Mouse (Mus musculus): ENCODE results near the gene Stambp. TPM values are rescaled to one million over a fixed set of nuclear protein-coding genes. Genes with fewer than 3 reads are reported as not detected.

The Stambp gene
- polyA plus RNA-seq, 1 experiment = 8.8 TPM

DNA sequence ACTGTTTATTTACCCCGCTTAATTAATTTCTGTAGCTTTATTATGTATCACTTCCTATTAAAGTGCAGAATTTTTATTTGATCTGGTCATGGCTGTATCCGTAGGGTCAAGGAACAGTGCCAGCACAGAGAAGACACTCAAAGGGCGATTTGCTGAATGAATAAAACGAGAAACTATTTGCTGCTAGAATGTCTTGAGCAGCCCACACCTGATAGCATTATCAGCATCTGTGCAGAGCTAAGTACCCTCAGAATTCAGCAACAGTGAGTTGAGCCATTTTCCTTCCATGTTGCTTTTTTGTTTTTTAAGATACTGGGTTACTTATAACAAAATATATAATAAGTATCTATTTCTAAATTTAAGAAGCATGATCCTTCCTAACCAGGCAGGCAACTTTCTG, 67.0 kb downstream of the Stambp start:
- TF ChIP-seq MYOG (IDR thresholded peaks at IDR 0.05; ENCODE audit: control insufficient read depth in 1 of 3, insufficient read depth in 1 of 3, insufficient read length in 2 of 3, low read depth in 2 of 3) (no peak), POLR2A (IDR thresholded peaks at IDR 0.05; ENCODE audit: insufficient read length, low read depth) (no peak), TCF12 (IDR thresholded peaks at IDR 0.05; ENCODE audit: insufficient read depth, poor library complexity, severe bottlenecking) (no peak), POLR2AphosphoS2 (IDR thresholded peaks at IDR 0.05; ENCODE audit: insufficient read length, low read depth) (no peak), SRF (IDR thresholded peaks at IDR 0.05; ENCODE audit: control insufficient read depth, insufficient read length, low read depth) (no peak), MYOD1 (IDR thresholded peaks at IDR 0.05; ENCODE audit: control insufficient read depth in 1 of 3, insufficient read length in 2 of 3, low read depth in 2 of 3) (no peak), REST (IDR thresholded peaks at IDR 0.05; ENCODE audit: insufficient read depth, insufficient read length) (no peak), CEBPB (IDR thresholded peaks at IDR 0.05; ENCODE audit: insufficient read depth, poor library complexity, severe bottlenecking) (no peak), USF1 (IDR thresholded peaks at IDR 0.05; ENCODE audit: low read depth) (no peak), TCF3 (IDR thresholded peaks at IDR 0.05; ENCODE audit: insufficient read length, low read depth) (no peak), E2F4 (IDR thresholded peaks at IDR 0.05; ENCODE audit: insufficient read depth) (no peak), MAX (IDR thresholded peaks at IDR 0.05; ENCODE audit: low read depth) (no peak)
- Histone ChIP-seq H3K36me3 (ENCODE audit: control insufficient read depth, insufficient read depth) (no peaks in the 10 kb centered on the region), H3ac (ENCODE audit: control insufficient read depth, insufficient read length) (no peak overlapping the region), H3K79me2 (ENCODE audit: control insufficient read depth, insufficient read depth) (peaks cover 16% of the 10 kb centered on the region), H3K4me2 (ENCODE audit: low read depth) (peak overlapping the region; percentile 96), H3K4me3 (peak overlapping the region; percentile 42), H3K27me3 (ENCODE audit: control insufficient read depth, insufficient read depth, insufficient read length) (no peaks in the 10 kb centered on the region)

DNA sequence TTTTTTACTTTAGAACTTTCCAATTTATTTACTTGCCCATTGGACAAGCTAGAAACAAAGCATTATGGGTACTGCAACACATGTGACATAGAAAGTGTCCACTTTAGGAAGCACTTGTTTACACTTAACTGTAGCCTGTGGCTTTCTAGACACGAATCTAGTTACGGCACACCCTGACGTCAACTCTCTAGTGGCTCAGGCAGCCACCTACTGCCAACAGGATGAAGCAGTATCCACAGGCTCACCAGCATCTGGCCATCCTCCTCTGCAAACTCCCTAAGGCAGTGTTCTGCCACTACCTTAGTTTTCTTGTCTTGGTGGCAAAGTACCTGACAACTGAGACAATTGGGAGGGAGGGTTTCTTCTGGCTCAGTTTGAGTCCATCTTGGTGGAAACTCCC, 69.2 kb downstream of the Stambp start:
- Histone ChIP-seq H3ac (ENCODE audit: control insufficient read depth, insufficient read length) (no peak overlapping the region), H3K79me2 (ENCODE audit: control insufficient read depth, insufficient read depth) (peaks cover 16% of the 10 kb centered on the region), H3K27me3 (ENCODE audit: control insufficient read depth, insufficient read depth, insufficient read length) (no peaks in the 10 kb centered on the region), H3K4me2 (ENCODE audit: low read depth) (no peak overlapping the region), H3K4me3 (no peak overlapping the region), H3K36me3 (ENCODE audit: control insufficient read depth, insufficient read depth) (no peaks in the 10 kb centered on the region)
- TF ChIP-seq TCF3 (IDR thresholded peaks at IDR 0.05; ENCODE audit: insufficient read length, low read depth) (no peak), CEBPB (IDR thresholded peaks at IDR 0.05; ENCODE audit: insufficient read depth, poor library complexity, severe bottlenecking) (no peak), REST (IDR thresholded peaks at IDR 0.05; ENCODE audit: insufficient read depth, insufficient read length) (no peak), E2F4 (IDR thresholded peaks at IDR 0.05; ENCODE audit: insufficient read depth) (no peak), USF1 (IDR thresholded peaks at IDR 0.05; ENCODE audit: low read depth) (no peak), MYOD1 (IDR thresholded peaks at IDR 0.05; ENCODE audit: control insufficient read depth in 1 of 3, insufficient read length in 2 of 3, low read depth in 2 of 3) (no peak), POLR2A (IDR thresholded peaks at IDR 0.05; ENCODE audit: insufficient read length, low read depth) (no peak), MYOG (IDR thresholded peaks at IDR 0.05; ENCODE audit: control insufficient read depth in 1 of 3, insufficient read depth in 1 of 3, insufficient read length in 2 of 3, low read depth in 2 of 3) (no peak), TCF12 (IDR thresholded peaks at IDR 0.05; ENCODE audit: insufficient read depth, poor library complexity, severe bottlenecking) (no peak), MAX (IDR thresholded peaks at IDR 0.05; ENCODE audit: low read depth) (no peak), SRF (IDR thresholded peaks at IDR 0.05; ENCODE audit: control insufficient read depth, insufficient read length, low read depth) (no peak)

DNA sequence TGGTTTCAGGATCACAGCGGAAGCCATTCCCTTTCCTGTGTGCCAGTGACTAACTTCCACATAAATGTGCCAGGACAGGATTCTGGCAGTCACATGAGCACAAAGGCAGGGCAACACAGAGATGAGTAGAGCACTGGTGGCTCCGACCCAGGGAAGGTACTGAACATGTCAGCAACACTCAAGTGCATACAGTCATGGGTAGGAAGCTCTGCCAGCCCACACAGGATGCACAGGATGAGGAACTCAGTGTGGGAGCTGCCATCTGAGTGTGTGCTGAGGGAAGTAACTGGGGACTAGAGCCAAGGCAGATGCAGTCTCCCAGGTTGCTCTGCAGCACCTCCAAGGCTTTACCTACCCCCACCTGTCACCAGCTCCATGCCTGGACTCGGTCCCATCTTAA, 69.9 kb downstream of the Stambp start:
- H3K4me3 ChIP-seq = no peak overlapping the region

DNA sequence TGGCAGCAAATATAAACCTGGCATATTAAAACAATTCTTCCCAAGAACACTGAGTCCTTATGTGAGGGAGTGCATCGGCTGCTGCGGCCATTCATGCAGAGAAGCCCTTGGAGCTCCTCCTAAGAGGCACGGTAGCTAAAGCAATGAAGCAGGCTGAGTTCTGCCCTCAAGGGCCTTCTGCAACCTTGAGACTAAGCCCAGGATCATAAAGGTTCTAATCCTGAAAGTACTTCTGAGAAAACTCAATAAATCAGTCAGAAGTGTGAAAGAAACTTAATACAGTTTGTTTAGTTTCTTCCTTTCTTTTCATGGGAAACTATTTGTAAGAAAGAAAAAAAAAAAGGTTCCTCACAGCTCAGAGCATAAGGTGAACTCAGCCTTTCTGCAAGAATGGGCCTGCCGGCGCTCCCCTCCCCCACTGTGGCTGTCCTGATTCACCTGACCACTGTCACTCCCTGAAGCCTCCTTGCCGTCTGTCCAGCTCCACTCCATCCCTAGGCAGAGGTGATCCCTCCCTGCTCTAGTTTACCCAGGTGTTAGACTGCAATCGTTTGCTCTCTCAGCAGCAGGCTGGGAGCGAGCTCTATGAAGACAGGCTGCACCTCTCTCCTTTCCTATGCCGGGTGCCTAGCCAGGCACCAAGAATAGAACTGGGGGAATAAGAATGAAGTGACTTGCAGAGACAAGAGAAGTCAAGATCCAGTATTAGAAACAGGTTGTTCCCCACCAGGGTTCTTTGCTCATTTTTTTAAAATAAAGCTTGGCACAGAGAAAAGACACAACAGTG, 70.8 kb downstream of the Stambp start:
- Histone ChIP-seq H3K36me3 (ENCODE audit: control insufficient read depth, insufficient read depth) (no peaks in the 10 kb centered on the region), H3K4me3 (no peak overlapping the region), H3K4me2 (ENCODE audit: low read depth) (no peak overlapping the region), H3ac (ENCODE audit: control insufficient read depth, insufficient read length) (no peak overlapping the region), H3K27me3 (ENCODE audit: control insufficient read depth, insufficient read depth, insufficient read length) (no peaks in the 10 kb centered on the region), H3K79me2 (ENCODE audit: control insufficient read depth, insufficient read depth) (peaks cover 16% of the 10 kb centered on the region)
- TF ChIP-seq CEBPB (IDR thresholded peaks at IDR 0.05; ENCODE audit: insufficient read depth, poor library complexity, severe bottlenecking) (no peak), TCF12 (IDR thresholded peaks at IDR 0.05; ENCODE audit: insufficient read depth, poor library complexity, severe bottlenecking) (no peak), USF1 (IDR thresholded peaks at IDR 0.05; ENCODE audit: low read depth) (no peak), REST (IDR thresholded peaks at IDR 0.05; ENCODE audit: insufficient read depth, insufficient read length) (no peak), E2F4 (IDR thresholded peaks at IDR 0.05; ENCODE audit: insufficient read depth) (no peak), MYOD1 (IDR thresholded peaks at IDR 0.05; ENCODE audit: control insufficient read depth in 1 of 3, insufficient read length in 2 of 3, low read depth in 2 of 3) (no peak), TCF3 (IDR thresholded peaks at IDR 0.05; ENCODE audit: insufficient read length, low read depth) (no peak), POLR2A (IDR thresholded peaks at IDR 0.05; ENCODE audit: insufficient read length, low read depth) (no peak), POLR2AphosphoS2 (IDR thresholded peaks at IDR 0.05; ENCODE audit: insufficient read length, low read depth) (no peak), SRF (IDR thresholded peaks at IDR 0.05; ENCODE audit: control insufficient read depth, insufficient read length, low read depth) (no peak), MAX (IDR thresholded peaks at IDR 0.05; ENCODE audit: low read depth) (no peak), MYOG (IDR thresholded peaks at IDR 0.05; ENCODE audit: control insufficient read depth in 1 of 3, insufficient read depth in 1 of 3, insufficient read length in 2 of 3, low read depth in 2 of 3) (no peak)

More for the DNA sequence above, 69.9 kb downstream of the Stambp start:
- H3K36me3 ChIP-seq (ENCODE audit: control insufficient read depth, insufficient read depth) = no peaks in the 10 kb centered on the region
- peaks cover 16% of the 10 kb centered on the region for H3K79me2 ChIP-seq (ENCODE audit: control insufficient read depth, insufficient read depth)
- H3K27me3 ChIP-seq (ENCODE audit: control insufficient read depth, insufficient read depth, insufficient read length) = no peaks in the 10 kb centered on the region
- H3ac ChIP-seq (ENCODE audit: control insufficient read depth, insufficient read length) = no peak overlapping the region
- TF ChIP-seq MYOD1 (IDR thresholded peaks at IDR 0.05; ENCODE audit: control insufficient read depth in 1 of 3, insufficient read length in 2 of 3, low read depth in 2 of 3) (no peak), CEBPB (IDR thresholded peaks at IDR 0.05; ENCODE audit: insufficient read depth, poor library complexity, severe bottlenecking) (no peak), MYOG (IDR thresholded peaks at IDR 0.05; ENCODE audit: control insufficient read depth in 1 of 3, insufficient read depth in 1 of 3, insufficient read length in 2 of 3, low read depth in 2 of 3) (no peak), POLR2A (IDR thresholded peaks at IDR 0.05; ENCODE audit: insufficient read length, low read depth) (no peak), TCF12 (IDR thresholded peaks at IDR 0.05; ENCODE audit: insufficient read depth, poor library complexity, severe bottlenecking) (no peak), REST (IDR thresholded peaks at IDR 0.05; ENCODE audit: insufficient read depth, insufficient read length) (no peak), MAX (IDR thresholded peaks at IDR 0.05; ENCODE audit: low read depth) (no peak), USF1 (IDR thresholded peaks at IDR 0.05; ENCODE audit: low read depth) (no peak), E2F4 (IDR thresholded peaks at IDR 0.05; ENCODE audit: insufficient read depth) (no peak), POLR2AphosphoS2 (IDR thresholded peaks at IDR 0.05; ENCODE audit: insufficient read length, low read depth) (no peak), TCF3 (IDR thresholded peaks at IDR 0.05; ENCODE audit: insufficient read length, low read depth) (no peak), SRF (IDR thresholded peaks at IDR 0.05; ENCODE audit: control insufficient read depth, insufficient read length, low read depth) (no peak)
- H3K4me2 ChIP-seq (ENCODE audit: low read depth) = no peak overlapping the region

All from myocyte (in vitro differentiated cells).